Mouse (Mus musculus) c-Kit-positive CD71-positive TER-119-negative erythroid progenitor cells, embryonic 14.5 days (primary cell): ENCODE measurements around the gene Arhgap8.
"Not testable (repeated sequence)": the region's sequence is repeated elsewhere in the genome, so short reads cannot be mapped to it uniquely, and the experiment has no call there.

Experiments used
- DNase-seq: peaks from one replicate; pipeline ENCODE4 v3.0.0-alpha.2; 2013; ENCODE audit warnings: low read depth

The Arhgap8 gene

DNA sequence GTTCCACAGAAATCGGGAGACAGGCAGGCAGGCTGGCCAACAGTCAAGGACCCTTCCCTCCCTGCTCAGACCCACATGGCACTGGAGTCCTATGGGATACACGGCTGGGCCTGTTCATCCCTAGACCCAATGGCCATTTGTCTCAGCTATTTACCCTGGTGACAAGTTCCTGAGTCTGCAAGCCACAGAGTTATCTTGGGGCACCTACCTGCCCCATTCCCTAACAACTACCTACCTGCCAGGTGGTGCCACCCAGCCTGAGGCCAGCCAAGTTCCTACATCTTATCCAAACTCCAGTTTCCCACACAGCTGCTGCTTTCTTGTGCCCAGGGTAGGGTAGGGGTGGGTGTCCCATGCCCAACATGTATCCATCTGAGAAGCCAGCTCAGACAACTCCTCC lies 21.7 kb upstream of the Arhgap8 start:
- no peak for DNase-seq

- peak; percentile 37 for DNase-seq
These were observed 19.6 kb upstream of the Arhgap8 start for GRCm38 (mm10) chr15:84700147-84700794.

GRCm38 (mm10) chr15:84701947-84702346 lies 17.9 kb upstream of the Arhgap8 start:
- DNase-seq, result peak; percentile 19

GRCm38 (mm10) chr15:84702391-84703345 lies 17.2 kb upstream of the Arhgap8 start:
- DNase-seq, result no peak

- no peak for DNase-seq
These were observed 15.9 kb upstream of the Arhgap8 start for GRCm38 (mm10) chr15:84703992-84704391.

GRCm38 (mm10) chr15:84705351-84705901 lies 14.4 kb upstream of the Arhgap8 start:
- DNase-seq, result no peak

DNA sequence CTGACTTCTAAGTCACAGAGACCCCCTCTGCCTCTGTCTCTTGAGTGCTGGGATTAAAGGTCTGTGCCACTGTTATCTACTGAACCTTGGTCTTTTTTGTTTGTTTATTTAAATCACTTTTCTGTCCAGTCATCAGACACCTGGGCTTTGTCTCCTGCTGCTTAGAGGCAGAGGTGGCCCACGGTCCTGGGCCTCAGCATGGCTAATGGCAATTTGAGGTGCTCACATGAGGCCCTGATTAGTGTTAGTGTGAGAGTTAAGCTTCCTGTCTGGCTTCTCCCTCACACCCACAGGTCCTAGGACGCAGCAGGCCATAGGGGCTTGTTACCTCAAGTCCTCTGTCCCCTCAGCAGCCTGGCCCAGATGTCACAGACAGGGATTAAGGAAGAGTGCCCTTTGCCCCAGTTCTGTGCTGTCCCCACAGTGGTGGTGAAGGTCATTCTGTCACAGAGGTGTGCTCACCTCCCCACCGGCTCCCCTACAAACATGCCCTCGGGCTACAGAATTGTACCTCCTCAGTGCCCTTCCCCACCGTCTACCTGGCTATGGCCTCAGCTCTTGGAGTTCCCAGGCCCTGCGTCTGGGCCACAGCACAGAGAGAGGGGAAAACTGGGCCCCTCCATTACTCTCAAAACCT lies 12.8 kb upstream of the Arhgap8 start:
- DNase-seq, result no peak

DNA sequence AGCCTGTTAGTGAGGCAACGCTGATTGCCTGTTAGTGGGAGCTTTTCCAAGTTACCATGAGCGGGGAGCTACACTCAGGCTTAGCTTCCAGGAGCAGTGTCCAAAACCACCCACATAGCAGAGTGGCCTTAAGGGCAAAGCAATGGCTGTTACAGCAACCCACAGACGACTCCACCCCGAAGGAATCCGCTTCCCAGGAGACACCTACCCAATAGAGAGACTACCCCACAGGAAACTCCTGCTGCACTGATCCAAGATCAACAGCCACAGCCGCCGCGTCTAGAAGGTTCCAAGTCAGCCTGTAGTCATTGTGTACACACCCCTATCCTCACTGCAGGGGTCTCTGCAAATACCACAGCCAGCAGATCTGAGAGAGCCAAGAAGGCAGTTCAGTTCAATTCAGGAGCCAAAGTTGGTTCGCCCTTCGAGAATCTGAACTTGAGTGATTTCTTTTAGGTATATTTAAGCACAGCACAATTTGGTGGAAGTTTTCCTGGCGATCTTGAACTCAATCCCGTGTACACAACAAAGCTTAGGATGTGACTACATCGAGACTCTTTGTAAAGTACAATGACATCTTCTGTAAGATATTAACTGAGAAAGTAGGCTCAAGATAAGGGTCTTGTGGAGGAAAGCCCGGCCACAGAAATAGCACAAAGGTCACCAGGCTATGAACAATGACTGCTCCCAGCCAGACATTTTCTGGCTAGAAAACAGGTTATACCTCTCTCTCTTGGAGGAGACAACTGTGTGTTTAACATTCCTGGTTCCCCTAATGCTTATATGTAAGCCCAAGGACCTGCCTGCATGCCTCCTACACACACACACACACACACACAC lies 7.1 kb upstream of the Arhgap8 start:
- no peak for DNase-seq

DNA sequence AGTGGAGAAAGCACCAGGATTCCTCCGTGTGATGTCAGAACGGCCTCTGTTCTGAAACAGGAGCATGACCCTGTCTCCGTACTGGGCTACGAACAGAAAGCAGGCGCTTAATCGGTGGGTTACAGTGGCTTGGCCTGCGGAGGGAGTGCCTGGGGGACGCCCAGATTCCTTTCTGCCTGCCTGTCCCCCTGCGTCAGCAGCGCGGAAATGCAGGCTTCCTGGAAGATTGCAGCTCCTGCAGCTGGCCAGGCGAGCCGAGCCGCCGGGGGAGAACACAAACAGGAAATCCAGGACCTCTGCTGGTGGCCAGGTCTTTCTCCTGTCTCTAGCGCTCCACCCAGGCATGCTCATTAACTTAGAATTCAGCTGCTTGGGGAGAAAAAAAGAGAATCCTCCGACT lies 5.1 kb upstream of the Arhgap8 start:
- no peak for DNase-seq

- no peak for DNase-seq
These were observed 4.7 kb upstream of the Arhgap8 start for GRCm38 (mm10) chr15:84715132-84715531.

- DNase-seq, result not testable (repeated sequence)
These were observed 2.1 kb upstream of the Arhgap8 start for GRCm38 (mm10) chr15:84717570-84718270.

- no peak for DNase-seq
These were observed 1.1 kb upstream of the Arhgap8 start for GRCm38 (mm10) chr15:84718785-84719184.

DNA sequence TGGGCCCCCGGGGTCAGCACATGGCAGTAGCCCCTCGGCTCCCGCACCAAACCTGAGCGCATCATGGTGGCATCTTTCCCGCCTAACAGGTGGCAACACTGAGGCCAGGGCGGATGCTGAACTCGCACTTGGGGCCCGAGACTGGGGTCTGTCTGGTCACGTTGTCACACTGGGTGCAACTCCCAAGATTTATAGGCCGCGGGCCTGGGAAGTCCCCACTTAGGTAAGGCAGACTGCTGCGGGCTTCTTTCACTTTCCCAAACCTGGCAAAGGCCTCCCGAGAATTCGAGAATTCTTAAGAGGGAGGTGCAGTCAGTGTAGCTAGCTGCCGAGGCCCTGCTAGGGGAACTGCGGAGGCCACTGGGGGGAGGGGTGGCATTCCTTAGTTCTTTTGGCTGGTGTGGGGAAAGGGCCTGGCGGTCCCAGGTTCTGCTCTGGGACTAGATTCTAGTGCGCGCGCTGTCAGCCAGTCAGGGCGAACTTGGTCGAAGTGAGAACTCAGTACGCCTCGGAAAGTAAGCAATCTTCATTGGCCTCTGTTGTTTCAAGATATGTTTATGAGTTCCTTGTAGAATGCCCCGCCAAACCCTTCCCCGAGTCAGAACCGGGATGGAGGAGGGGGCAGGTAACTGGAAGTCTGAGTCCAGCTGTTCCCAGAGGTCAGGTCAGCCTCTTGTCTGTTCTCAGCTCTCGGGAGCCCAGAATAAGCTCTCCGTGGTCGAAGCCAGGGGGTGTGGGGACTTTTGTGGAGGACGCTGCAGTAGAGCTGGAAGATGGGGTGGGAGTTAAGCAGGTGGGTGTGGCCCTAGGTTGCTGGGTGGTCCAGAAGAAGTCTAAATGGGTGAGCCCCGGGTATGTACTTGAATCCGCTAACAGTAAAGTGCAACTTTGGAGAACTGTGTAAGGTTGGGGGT lies 696 bp downstream of the Arhgap8 start:
- DNase-seq, result no peak

DNA sequence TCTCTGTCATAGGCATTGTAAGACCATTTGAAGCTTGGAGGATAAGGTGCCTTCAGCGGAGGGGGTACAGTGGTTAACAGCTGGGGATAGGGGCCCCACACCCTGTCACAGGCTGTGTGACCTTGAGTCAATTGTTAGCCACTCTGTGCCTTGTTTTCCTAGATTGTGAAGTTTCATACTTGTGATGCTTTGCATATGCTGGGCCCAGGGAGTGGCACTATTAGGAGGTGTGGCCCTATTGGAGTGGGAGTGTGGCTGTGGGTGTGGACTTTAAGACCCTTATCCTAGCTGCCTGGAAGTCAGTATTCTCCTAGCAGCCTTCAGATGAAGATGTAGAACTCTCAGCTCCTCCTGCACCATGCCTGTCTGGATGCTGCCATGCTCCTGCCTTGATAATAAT lies 3.8 kb downstream of the Arhgap8 start:
- DNase-seq, result not testable (repeated sequence)

DNA sequence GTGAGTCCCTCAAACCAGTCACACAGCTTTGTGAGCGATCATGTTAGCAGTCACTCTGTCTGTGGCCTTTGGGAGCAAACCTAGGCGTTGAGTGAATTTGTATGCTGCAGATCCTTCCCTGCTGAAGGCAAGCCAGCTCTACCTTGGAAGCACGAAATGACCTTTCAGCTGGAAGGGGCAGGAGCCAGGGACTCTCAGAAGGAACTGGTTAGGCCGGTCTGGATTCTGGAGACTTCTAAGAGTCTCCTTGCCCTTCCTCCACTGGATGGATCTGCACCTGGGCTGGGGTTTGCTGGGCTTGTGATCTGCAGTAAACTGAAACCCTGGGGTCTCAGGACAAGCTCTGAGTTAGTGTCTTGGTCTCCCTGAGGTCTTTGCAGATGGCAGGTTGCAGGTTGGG lies 4.3 kb downstream of the Arhgap8 start:
- no peak for DNase-seq

DNA sequence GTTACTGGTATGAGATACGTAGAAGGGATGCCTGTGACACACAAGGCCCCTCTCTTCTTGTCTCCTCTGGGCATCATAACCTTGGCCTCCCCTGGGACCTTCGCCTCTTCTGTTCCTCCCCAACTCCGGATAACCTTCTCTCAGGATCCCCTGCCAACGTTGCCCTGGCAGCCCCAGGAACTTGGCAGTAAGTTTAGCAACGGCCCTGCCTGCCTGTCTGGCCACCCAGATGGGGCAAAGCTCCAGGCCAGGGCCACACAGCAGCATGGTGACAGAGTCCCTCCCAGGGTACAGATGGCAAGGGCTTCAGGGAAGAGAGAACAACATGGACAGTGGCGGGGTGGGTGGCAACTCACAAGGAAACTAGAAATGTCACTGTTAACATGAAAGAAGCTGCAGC lies 9.8 kb downstream of the Arhgap8 start:
- DNase-seq, result no peak

DNA sequence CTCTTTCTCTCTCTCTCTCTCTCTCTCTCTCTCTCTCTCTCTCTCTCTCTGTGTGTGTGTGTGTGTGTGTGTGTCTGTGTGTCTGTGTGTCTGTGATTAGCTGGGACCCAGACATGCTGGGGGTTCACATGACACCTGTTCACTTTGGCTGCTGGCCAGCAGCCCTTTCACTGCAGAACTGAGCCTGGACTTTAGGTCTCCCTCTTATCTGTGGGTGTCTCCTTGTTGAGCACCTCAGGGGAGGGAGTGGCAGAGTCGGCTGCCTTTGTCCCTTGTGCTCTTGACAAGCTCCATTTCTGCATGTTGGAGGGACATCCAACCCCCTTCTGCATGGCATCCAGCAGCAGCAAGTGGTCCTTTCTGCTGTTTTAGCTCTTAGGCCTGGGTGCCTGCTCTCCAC lies 11.0 kb downstream of the Arhgap8 start:
- DNase-seq, result no peak

DNA sequence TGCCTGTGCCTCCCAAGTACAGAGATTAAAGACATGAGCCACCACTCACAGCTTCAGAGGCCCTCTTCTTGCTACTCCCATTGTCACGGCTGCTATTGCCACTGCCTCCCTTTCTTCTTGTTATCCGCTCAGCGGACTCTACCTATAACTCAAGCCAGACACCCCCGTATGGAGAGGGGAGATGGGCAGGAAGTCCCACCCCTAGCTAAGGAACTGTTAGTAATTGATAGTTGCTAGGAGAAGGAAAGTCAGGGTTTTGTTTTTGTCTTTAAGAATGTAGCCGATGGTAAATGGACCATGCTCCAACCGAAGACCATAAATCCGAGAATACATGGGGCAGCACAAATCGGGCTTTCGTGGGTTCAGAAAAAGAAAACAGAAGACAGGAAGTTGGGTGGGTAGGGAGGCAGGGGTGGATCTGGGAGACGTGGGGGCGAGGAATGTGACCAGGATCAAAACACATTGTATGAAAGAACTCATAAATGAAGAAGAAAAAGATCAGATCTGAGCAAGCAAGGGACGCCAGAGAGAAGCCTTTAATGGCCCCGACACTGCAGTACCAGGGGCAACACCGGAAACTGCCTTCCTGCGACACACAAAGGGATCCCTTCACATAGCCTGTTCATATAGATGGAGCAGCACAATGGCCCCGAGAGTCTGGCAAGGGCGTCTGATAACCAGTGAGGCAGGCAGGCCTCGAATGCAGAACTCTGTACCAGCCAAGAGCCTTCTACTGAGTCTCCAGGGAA lies 12.0 kb downstream of the Arhgap8 start:
- DNase-seq, result no peak

DNA sequence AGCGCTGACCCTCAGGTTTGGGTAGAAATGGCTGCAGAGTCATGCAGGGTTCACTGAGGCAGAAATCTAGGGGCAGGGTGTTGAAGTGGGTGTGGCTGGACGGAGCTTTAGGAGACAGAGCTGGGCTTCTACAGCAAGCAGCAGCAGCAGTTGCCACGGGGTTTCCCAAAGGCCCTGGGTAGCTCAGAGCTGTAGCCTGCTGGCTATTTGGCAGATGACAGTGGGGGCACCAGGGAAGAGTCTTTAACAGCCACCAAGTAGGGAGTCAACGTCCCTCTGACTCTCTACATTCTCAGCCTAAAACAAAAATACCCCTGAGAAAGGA lies 12.5 kb downstream of the Arhgap8 start:
- no peak for DNase-seq
